Mouse (Mus musculus) heart, adult 2 months (tissue): ENCODE measurements around the gene Nufip1.

Source experiments
- CTCF ChIP-seq: fragments of 200-600 bp; IDR thresholded peaks from 2 replicates; pipeline ENCODE4 v1.8.1; 2022; ENCODE audit warnings: antibody characterized with exemption, mild to moderate bottlenecking, moderate library complexity
- EP300 ChIP-seq: fragments of 200-500 bp; IDR thresholded peaks from 2 replicates; pipeline ENCODE4 v1.6.1; 2011; ENCODE audit warnings: low read depth, low read length, control low read depth; ENCODE audit not compliant: insufficient read depth

GRCm38 (mm10) chr14:76084188-76084587 lies 26.5 kb upstream of the Nufip1 start:
- TF ChIP-seq CTCF (no peak), EP300 (no peak)
